Mouse (Mus musculus): ENCODE measurements at regions not wholly inside any gene's neighbourhood (a gene's known extent, or its start where the extent isn't known, plus 50 kb on each side); places are given as distances from the start of the nearest gene placed in this dataset.

DNA sequence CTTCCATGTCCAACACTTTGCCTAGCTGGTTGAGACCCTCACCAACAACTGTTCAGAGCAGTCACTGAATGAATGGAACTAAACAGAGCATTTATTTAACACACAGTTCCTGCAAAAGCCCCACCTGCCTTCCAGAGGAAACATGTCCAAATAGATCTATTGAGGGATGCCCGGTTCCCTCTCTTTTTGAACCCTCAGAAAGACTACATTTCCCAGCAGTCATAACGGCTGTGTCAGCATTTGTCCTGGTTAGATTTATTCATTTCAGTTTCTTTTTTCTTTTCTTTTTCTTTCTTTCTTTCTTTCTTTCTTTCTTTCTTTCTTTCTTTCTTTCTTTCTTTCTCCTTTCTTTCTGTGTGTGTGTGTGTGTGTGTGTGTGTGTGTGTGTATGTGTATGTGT, 232.1 kb downstream of the Bcl11b start:
- TF ChIP-seq CTCF (IDR thresholded peaks at IDR 0.05; ENCODE audit: low read depth) (no peak), EP300 (optimal IDR thresholded peaks at IDR 0.05) (no peak)

Measured in stomach, postnatal 0 days (tissue).